Mouse (Mus musculus) ES-E14 (cell line): Measurements from ENCODE around the gene Syngap1. TPM values are rescaled to one million over a fixed set of nuclear protein-coding genes. Genes with fewer than 3 reads are reported as not detected.
A peak's percentile ranks its signal among the peaks of the same experiment; 100 is the strongest.

ENCODE experiments used
- DNase-seq: peaks from one replicate; pipeline ENCODE4 v3.0.0-alpha.2; 2013; ENCODE audit warnings: low read depth, low spot score
- H3K27ac ChIP-seq: 2 replicates; pipeline ENCODE4 v1.5.1; 2012; ENCODE audit warnings: low read depth, mild to moderate bottlenecking, low read length, moderate library complexity, mixed read lengths; ENCODE audit not compliant: poor library complexity, insufficient read depth, severe bottlenecking
- H3K36me3 ChIP-seq: 2 replicates; pipeline ENCODE4 v1.6.1; 2012; ENCODE audit warnings: mild to moderate bottlenecking, low read length, moderate library complexity, mixed read lengths; ENCODE audit not compliant: control insufficient read depth, poor library complexity, insufficient read depth, severe bottlenecking
- H3K4me1 ChIP-seq, 2 experiments: fragments of 150-350 bp in 1 of 2; sonication (generic) in 1 of 2; 2 replicates each; pipeline ENCODE4 v1.6.1; 2012; ENCODE audit warnings: low read length in 2 of 2, mild to moderate bottlenecking in 1 of 2, mixed read lengths in 1 of 2; ENCODE audit not compliant: control insufficient read depth in 2 of 2, insufficient read depth in 2 of 2, poor library complexity in 1 of 2
- H3K4me3 ChIP-seq, 2 experiments: fragments of 150-350 bp in 1 of 2; sonication (generic) in 1 of 2; 2 replicates each; pipeline ENCODE4 v1.5.1; 2012; ENCODE audit warnings: low read length in 2 of 2, low read depth in 1 of 2, mild to moderate bottlenecking in 1 of 2, mixed read lengths in 1 of 2; ENCODE audit not compliant: insufficient read depth in 1 of 2, poor library complexity in 1 of 2, severe bottlenecking in 1 of 2
- H3K9ac ChIP-seq: 2 replicates; pipeline ENCODE4 v1.6.1; 2012; ENCODE audit warnings: low read depth, mild to moderate bottlenecking, low read length, mixed read lengths; ENCODE audit not compliant: poor library complexity, insufficient read depth, severe bottlenecking
- H3K9me3 ChIP-seq: fragments of 150-350 bp; sonication (generic); 2 replicates; pipeline ENCODE4 v1.6.1; 2012; ENCODE audit warnings: low read depth, mild to moderate bottlenecking, low read length; ENCODE audit not compliant: control insufficient read depth, insufficient read depth
- CHD2 ChIP-seq: IDR thresholded peaks from 2 replicates; pipeline ENCODE4 v1.6.1; 2014; ENCODE audit warnings: mild to moderate bottlenecking, low read depth, low read length, inconsistent platforms
- HCFC1 ChIP-seq: IDR thresholded peaks from 2 replicates; pipeline ENCODE4 v1.6.1; 2012; ENCODE audit warnings: low read length, inconsistent platforms, borderline replicate concordance; ENCODE audit not compliant: insufficient read depth
- MAFK ChIP-seq: IDR thresholded peaks from 2 replicates; pipeline ENCODE4 v1.6.1; 2014; ENCODE audit warnings: mild to moderate bottlenecking, low read depth, low read length, inconsistent platforms; ENCODE audit not compliant: insufficient read depth
- ZC3H11A ChIP-seq: IDR thresholded peaks from 2 replicates; pipeline ENCODE4 v1.6.1; 2012; ENCODE audit warnings: low read depth, mild to moderate bottlenecking, inconsistent platforms, low read length, borderline replicate concordance
- ZNF384 ChIP-seq: IDR thresholded peaks from 2 replicates; pipeline ENCODE4 v1.6.1; 2012; ENCODE audit warnings: low read depth, low read length, inconsistent platforms
- in situ Hi-C, 2 experiments: fragments of 600-800 bp; cut with MboI; formaldehyde crosslinking; loops; one replicate each; pipeline ENCODE4 v1.15.1; 2025; ENCODE audit warnings: low sequenced_read_pairs in 2 of 2, inconsistent platforms in 1 of 2; ENCODE audit not compliant: unreplicated experiment in 2 of 2
- total RNA-seq: library from RNA; depleted of rRNA; stranded (reverse); fragments of 300-350 nt; gene quantifications from 2 replicates; pipeline ENCODE4 v1.2.3, GENCODE M21; 2012

The Syngap1 gene
- total RNA-seq, 1 experiment: 6.6 TPM

DNA sequence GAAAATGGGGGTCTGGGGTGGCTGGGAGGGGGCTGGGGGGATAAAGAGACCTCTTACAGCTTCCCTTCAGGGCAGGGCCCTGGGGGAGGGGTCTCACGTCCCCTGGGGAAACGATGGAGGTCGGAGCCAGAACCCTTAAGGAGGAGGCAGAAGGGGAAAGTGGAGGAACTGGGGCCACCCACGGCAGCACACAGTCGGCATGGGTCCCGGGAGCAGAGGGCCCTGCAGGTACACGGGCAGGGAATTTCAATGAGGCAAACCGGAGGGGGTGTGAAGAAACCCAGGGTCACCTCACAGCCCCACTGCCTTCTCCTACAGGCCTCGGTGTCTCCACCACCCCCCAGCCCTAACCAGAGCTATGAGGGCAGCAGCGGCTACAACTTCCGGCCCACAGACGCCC is 4.6 kb upstream of the Syngap1 start:
- Histone ChIP-seq H3K4me3 (no peak overlapping the region), H3K36me3 (peaks cover 34% of the 10 kb centered on the region; the same call in 1 of the 2 replicates), H3K27ac (no peak overlapping the region), H3K9me3 (no peaks in the 10 kb centered on the region), H3K4me1 (peaks cover 5 to 14% of the 10 kb centered on the region in 2 experiments; a peak in 3 of 4 replicates), H3K9ac (no peak overlapping the region)
- in situ Hi-C loops: no loop called here
- TF ChIP-seq CHD2 (no peak), MAFK (no peak), HCFC1 (no peak), ZC3H11A (no peak), ZNF384 (no peak)
- DNase-seq: no peak

- TF ChIP-seq CHD2 (no peak), ZC3H11A (no peak), MAFK (no peak), ZNF384 (no peak), HCFC1 (no peak)
- Histone ChIP-seq H3K9me3 (no peaks in the 10 kb centered on the region), H3K4me1 (peaks cover 2 to 16% of the 10 kb centered on the region in 2 experiments; a peak in 3 of 4 replicates), H3K27ac (no peak overlapping the region), H3K4me3 (no peak overlapping the region), H3K9ac (no peak overlapping the region), H3K36me3 (peaks cover 34% of the 10 kb centered on the region; the same call in 1 of the 2 replicates)
- no peak for DNase-seq
- in situ Hi-C loops: no loop called here
These were observed 3.9 kb upstream of the Syngap1 start for GRCm38 (mm10) chr17:26936921-26937695.

DNA sequence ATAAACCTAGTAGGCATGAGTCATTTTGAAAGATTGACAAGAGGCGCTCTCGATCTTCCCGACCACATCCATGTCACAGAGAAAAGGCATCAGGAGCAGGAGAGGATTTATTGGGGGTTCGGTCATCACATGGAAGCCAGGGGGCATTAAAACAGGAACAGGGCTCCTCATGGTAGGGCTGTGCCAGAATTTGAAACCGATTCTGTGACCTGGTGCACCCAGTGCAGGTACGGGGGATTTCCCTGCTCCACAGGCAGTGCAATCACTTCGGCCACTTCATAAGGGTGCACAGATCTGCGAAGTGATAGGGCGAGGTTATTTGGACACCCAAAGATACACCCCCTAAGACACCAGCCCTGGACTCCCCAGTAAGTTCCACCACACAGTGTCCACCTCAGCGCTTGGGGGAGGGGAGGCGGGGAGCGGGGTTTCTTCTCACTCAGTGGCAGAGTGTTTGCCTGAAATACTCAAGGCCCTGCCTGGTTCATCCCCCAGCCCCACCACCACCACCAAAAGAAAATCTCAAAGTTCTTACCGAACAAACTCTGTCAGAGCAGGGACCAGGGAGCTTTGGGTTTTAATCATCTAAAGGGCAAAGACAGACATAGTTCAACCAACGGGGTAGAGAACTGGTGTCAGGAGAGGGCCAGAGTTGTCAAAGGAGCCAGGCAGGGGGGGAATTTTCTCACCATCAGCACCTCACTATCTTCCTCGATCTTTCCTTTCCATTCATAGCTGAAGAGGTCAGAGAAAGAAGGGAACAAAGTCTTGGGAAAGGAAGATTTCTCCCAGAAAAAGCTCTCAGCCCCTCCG is 3.0 kb upstream of the Syngap1 start:
- no peaks in the 10 kb centered on the region for H3K9me3 ChIP-seq
- H3K36me3 ChIP-seq: peaks cover 34% of the 10 kb centered on the region; the same call in 1 of the 2 replicates
- TF ChIP-seq CHD2: no peak
- no peak for TF ChIP-seq MAFK
- no peak for TF ChIP-seq ZNF384
- no peak for TF ChIP-seq ZC3H11A
- no peak for TF ChIP-seq HCFC1
- no peak overlapping the region for H3K27ac ChIP-seq
- in situ Hi-C loops: no loop called here
- DNase-seq: no peak
- H3K4me3 ChIP-seq: peak overlapping the region; percentile 74 to 75
- peaks cover 2 to 16% of the 10 kb centered on the region in 2 experiments; a peak in 3 of 4 replicates for H3K4me1 ChIP-seq
- peak overlapping the region; percentile 64 for H3K9ac ChIP-seq

DNA sequence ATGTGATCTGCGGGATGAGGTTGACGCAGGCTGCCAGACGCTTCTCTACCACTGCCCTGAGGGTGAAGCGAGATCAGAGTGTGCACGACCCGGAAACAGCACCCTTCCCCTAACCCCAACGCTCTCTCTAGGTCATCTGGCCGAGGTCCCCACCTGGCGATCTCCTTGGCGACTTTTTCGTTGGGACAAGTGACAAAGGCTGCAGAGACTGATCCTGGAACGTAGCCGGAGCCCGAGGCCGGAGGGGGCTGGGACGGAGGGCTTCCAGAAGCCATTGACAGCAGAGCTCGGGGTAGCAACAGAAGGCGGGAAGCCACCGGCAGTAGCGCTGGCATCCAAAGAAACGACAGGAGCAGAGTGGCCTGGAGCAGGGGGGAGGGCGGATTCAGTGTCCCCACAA is 2.3 kb upstream of the Syngap1 start:
- no peak for DNase-seq
- in situ Hi-C loops: no loop called here
- Histone ChIP-seq H3K4me1 (peaks cover 2 to 11% of the 10 kb centered on the region in 2 experiments; a peak in 3 of 4 replicates), H3K36me3 (peaks cover 34% of the 10 kb centered on the region; the same call in 1 of the 2 replicates), H3K9ac (peak overlapping the region; percentile 64), H3K9me3 (no peaks in the 10 kb centered on the region), H3K4me3 (peak overlapping the region; percentile 74 to 75), H3K27ac (peak overlapping the region; percentile 61; the same call in 1 of the 2 replicates)
- TF ChIP-seq ZNF384: no peak
- TF ChIP-seq MAFK: no peak
- no peak for TF ChIP-seq ZC3H11A
- TF ChIP-seq HCFC1: no peak
- TF ChIP-seq CHD2: no peak
